Comparison of ENCODE assay signal across 8 mouse cellular contexts in genomic region chr10:115315473-115316171, GRCm38 (mm10). TPM values are rescaled to one million over a fixed set of nuclear protein-coding genes. Genes with fewer than 3 reads are reported as not detected.
DNase-seq lines count a peak whose midpoint lies in the region; ATAC-seq and TF ChIP-seq lines count a peak whose summit lies in the region.

Gene Rab21 (minus strand): TSS chr10:115315594.

- WGBS in forebrain, embryonic 14.5 days: under 1% methylated on average over 46 of the region's 48 CpGs
- WGBS in neural tube, embryonic 15.5 days: under 1% methylated on average over 48 of the region's 48 CpGs

- peak; percentile 89 for ATAC-seq in cerebellum, adult (ENCODE audit: insufficient number of reproducible peaks, low FRiP score, low TSS enrichment)
- peak; percentile 95 for ATAC-seq in forebrain, embryonic 14.5 days
- ATAC-seq in neural tube, embryonic 15.5 days (ENCODE audit: low FRiP score): peak; percentile 94

- DNase-seq in forebrain, embryonic 14.5 days (ENCODE audit: low spot score): peak; percentile 94
- DNase-seq in heart, postnatal 14 days: peak; percentile 99 to 100
- DNase-seq in layer of hippocampus, adult 11-12 months (ENCODE audit: low spot score): peak; percentile 96
- DNase-seq in lung, adult 18-20 months: peak; percentile 97
- DNase-seq in testis, postnatal 14 days (ENCODE audit: low spot score): peak; percentile 93

- peak within 1 kb of the TSS; percentile 87 for H3K4me2 ChIP-seq in forebrain, embryonic 14.5 days (ENCODE audit: low read length)
- peak within 1 kb of the TSS; percentile 72 for H3K4me2 ChIP-seq in neural tube, embryonic 15.5 days

- TF ChIP-seq EP300 in ES-Bruce4 (IDR thresholded peaks at IDR 0.05; ENCODE audit: insufficient read depth, low read depth, low read length): peak; percentile 74; the same call in 1 of the 2 replicates

- H3K9me3 ChIP-seq in ES-Bruce4 (replicated peaks; ENCODE audit: control insufficient read depth, insufficient read depth, low read length, poor library complexity, severe bottlenecking): no peaks in the 10 kb centered on the region
- H3K9me3 ChIP-seq in forebrain, embryonic 14.5 days (replicated peaks; ENCODE audit: control insufficient read depth, low read length): no peaks in the 10 kb centered on the region
- H3K9me3 ChIP-seq in neural tube, embryonic 15.5 days (replicated peaks): no peaks in the 10 kb centered on the region

- no peaks in the 10 kb centered on the region for H3K27me3 ChIP-seq in ES-Bruce4 (ENCODE audit: control insufficient read depth, insufficient read depth, low read length, poor library complexity, severe bottlenecking)
- no peaks in the 10 kb centered on the region for H3K27me3 ChIP-seq in forebrain, embryonic 14.5 days (replicated peaks; ENCODE audit: control insufficient read depth, insufficient read depth, low read length)
- H3K27me3 ChIP-seq in neural tube, embryonic 15.5 days (replicated peaks): no peaks in the 10 kb centered on the region

- peak; percentile 85 for TF ChIP-seq POLR2A in ES-Bruce4 (IDR thresholded peaks at IDR 0.05; ENCODE audit: insufficient read depth, low read length)

- H3K9ac ChIP-seq in ES-Bruce4 (ENCODE audit: low read depth, poor library complexity, severe bottlenecking): peak within 1 kb of the TSS; percentile 91
- peak within 1 kb of the TSS; percentile 87 for H3K9ac ChIP-seq in forebrain, embryonic 14.5 days (ENCODE audit: low read length)
- peak within 1 kb of the TSS; percentile 93 for H3K9ac ChIP-seq in neural tube, embryonic 15.5 days (replicated peaks)

- H3K36me3 ChIP-seq in ES-Bruce4 (ENCODE audit: control insufficient read depth, insufficient read depth, low read length, poor library complexity, severe bottlenecking): no peaks in the 10 kb centered on the region; the same call in 1 of the 2 replicates
- H3K36me3 ChIP-seq in forebrain, embryonic 14.5 days (ENCODE audit: control insufficient read depth, insufficient read depth, low read length): no peaks in the 10 kb centered on the region
- no peaks in the 10 kb centered on the region for H3K36me3 ChIP-seq in neural tube, embryonic 15.5 days

- H3K4me3 ChIP-seq in ES-Bruce4 (ENCODE audit: low read depth, low read length): peak within 1 kb of the TSS; percentile 98
- peak within 1 kb of the TSS; percentile 84 for H3K4me3 ChIP-seq in forebrain, embryonic 14.5 days (ENCODE audit: low read depth, low read length)
- H3K4me3 ChIP-seq in neural tube, embryonic 15.5 days (replicated peaks): peak within 1 kb of the TSS; percentile 93

- no peak for TF ChIP-seq CTCF in ES-Bruce4 (IDR thresholded peaks at IDR 0.05; ENCODE audit: low read depth, low read length)

- H3K27ac ChIP-seq in ES-Bruce4 (ENCODE audit: insufficient read depth, low read length): peak within 1 kb of the TSS; percentile 88
- peak within 1 kb of the TSS; percentile 92 for H3K27ac ChIP-seq in forebrain, embryonic 14.5 days (ENCODE audit: low read depth, low read length)
- H3K27ac ChIP-seq in neural tube, embryonic 15.5 days (replicated peaks): peak within 1 kb of the TSS; percentile 97

- intact Hi-C loops in heart, postnatal 14 days (cut with DNase I): loop anchor here (1.0 to 2.0 kb wide), 2 partner anchors 46 to 69 kb away; partner anchors contain the start of genes Thap2 and Zfc3h1

- peaks cover 2% of the 10 kb centered on the region for H3K4me1 ChIP-seq in ES-Bruce4 (ENCODE audit: control insufficient read depth, insufficient read depth, low read length)
- peaks cover 19% of the 10 kb centered on the region for H3K4me1 ChIP-seq in forebrain, embryonic 14.5 days (ENCODE audit: control insufficient read depth, insufficient read depth, low read length)
- H3K4me1 ChIP-seq in neural tube, embryonic 15.5 days: peaks cover 42% of the 10 kb centered on the region

RNA-seq across cellular contexts. Expression of gene Rab21, which starts in this region (rescaled TPM):
- polyA plus RNA-seq in ES-Bruce4 (2011; ENCODE audit: insufficient read depth, insufficient read length, low read depth, missing spikeins): 37.2 and 46.8 TPM in 2 replicates
- polyA plus RNA-seq in forebrain, embryonic 14.5 days (2014; fragmentation: Nextera tagmentation; extraction: Ambion mirVana): 9.2 and 10.6 TPM in 2 replicates
- total RNA-seq in heart, postnatal 14 days (2021): 10 to 100 TPM; 66.8 to 68.4 TPM
- polyA plus RNA-seq in neural tube, embryonic 15.5 days (2015; fragmentation: Nextera tagmentation; extraction: Ambion mirVana): 7.0 and 9.6 TPM in 2 replicates

Comparison
In these comparisons a context has a peak if more than half of its experiments do, and no peak if none do; other contexts are left out.
1. Peak in every context shown above with its lines: DNase-seq, ATAC-seq, H3K4me3 ChIP-seq and H3K27ac ChIP-seq.